Mouse (Mus musculus) heart, adult 2 months (tissue): ENCODE measurements around the gene Tbx1.

Experiments used
- CTCF ChIP-seq: fragments of 200-600 bp; IDR thresholded peaks from 2 replicates; pipeline ENCODE4 v1.8.1; 2022; ENCODE audit warnings: antibody characterized with exemption, mild to moderate bottlenecking, moderate library complexity
- EP300 ChIP-seq: fragments of 200-500 bp; IDR thresholded peaks from 2 replicates; pipeline ENCODE4 v1.6.1; 2011; ENCODE audit warnings: low read depth, low read length, control low read depth; ENCODE audit not compliant: insufficient read depth
- POLR2A ChIP-seq: fragments of 200-500 bp; IDR thresholded peaks from 2 replicates; pipeline ENCODE4 v1.6.1; 2011; ENCODE audit warnings: mild to moderate bottlenecking, low read depth, low read length, control low read depth; ENCODE audit not compliant: insufficient read depth

DNA sequence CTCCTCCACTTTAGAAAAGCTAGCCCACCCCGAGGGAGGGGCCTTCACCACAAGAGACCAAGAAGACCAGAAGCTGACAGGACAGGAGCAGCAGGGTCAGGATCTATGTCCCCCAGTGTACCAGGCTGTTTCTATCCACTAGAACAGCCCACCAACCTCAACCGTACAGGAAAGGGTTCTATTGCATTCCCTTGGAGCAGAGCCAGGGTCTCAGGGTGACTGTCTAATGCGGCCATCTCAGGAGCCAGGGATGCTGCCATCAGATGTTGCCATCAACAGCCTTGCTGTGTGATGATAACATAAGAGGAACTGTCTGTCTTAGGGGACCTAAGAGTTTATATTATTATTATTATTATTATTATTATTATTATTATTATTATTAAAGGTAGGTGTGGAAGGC is 13.4 kb downstream of the Tbx1 start:
- TF ChIP-seq CTCF (no peak), EP300 (no peak), POLR2A (no peak)
